Mouse (Mus musculus) small intestine, adult 2 months (tissue): ENCODE data around the gene Kcns1.

Experiments
- CTCF ChIP-seq: fragments of 200-500 bp; IDR thresholded peaks from 2 replicates; pipeline ENCODE4 v1.5.1; 2012; ENCODE audit warnings: low read depth, mild to moderate bottlenecking, control low read depth, inconsistent platforms, low read length, moderate library complexity, mixed read lengths; ENCODE audit not compliant: insufficient replicate concordance, insufficient read length; ENCODE audit errors: extremely low read depth
- POLR2A ChIP-seq: fragments of 200-500 bp; IDR thresholded peaks from 2 replicates; pipeline ENCODE4 v1.6.1; 2012; ENCODE audit warnings: low read depth, mild to moderate bottlenecking, control low read depth, inconsistent platforms, low read length, moderate library complexity

- no peak for TF ChIP-seq POLR2A
- TF ChIP-seq CTCF: 0 out of 2 replicates have a peak, but pooled peaks have one; percentile 15
These were observed 44.4 kb downstream of the Kcns1 start for GRCm38 (mm10) chr2:164126533-164126955.
